Mouse (Mus musculus): ENCODE results near the gene Lrrk1. TPM values are rescaled to one million over a fixed set of nuclear protein-coding genes. Genes with fewer than 3 reads are reported as not detected.

Gene Lrrk1
- polyA plus RNA-seq, 1 experiment from 2014 or later, result 3.0 TPM

- H3K4me1 ChIP-seq (ENCODE audit: insufficient read depth), result peaks cover 34% of the 10 kb centered on the region
These were observed 154.8 kb downstream of the Lrrk1 start for GRCm38 (mm10) chr7:66233141-66233946.

GRCm38 (mm10) chr7:66231861-66232260, 156.3 kb downstream of the Lrrk1 start:
- peaks cover 40% of the 10 kb centered on the region for H3K4me1 ChIP-seq (ENCODE audit: insufficient read depth)
- ATAC-seq, result no peak
- H3K4me3 ChIP-seq (ENCODE audit: low read depth, low read length), result no peak overlapping the region
- TF ChIP-seq EP300 (IDR thresholded peaks at IDR 0.05; ENCODE audit: low read depth), result no peak
- H3K9me3 ChIP-seq (ENCODE audit: low read length), result no peaks in the 10 kb centered on the region
- 88% methylated on average over 4 of the region's 4 CpGs for WGBS (ENCODE audit: insufficient replicate concordance)
- no peak overlapping the region for H3K9ac ChIP-seq (replicated peaks)
- no peak overlapping the region for H3K4me2 ChIP-seq (ENCODE audit: low read depth, low read length)
- no peaks in the 10 kb centered on the region for H3K27me3 ChIP-seq (ENCODE audit: insufficient read depth, low read length)
- no peak overlapping the region for H3K27ac ChIP-seq (ENCODE audit: low read depth)
- H3K36me3 ChIP-seq (replicated peaks; ENCODE audit: insufficient read depth, low read length), result no peaks in the 10 kb centered on the region
- DNase-seq, result peak; percentile 12

More at GRCm38 (mm10) chr7:66233141-66233946, 154.8 kb downstream of the Lrrk1 start:
- TF ChIP-seq CTCF (IDR thresholded peaks at IDR 0.05; ENCODE audit: low read depth) (peak; percentile 13; the same call in 1 of the 2 replicates), EP300 (IDR thresholded peaks at IDR 0.05; ENCODE audit: low read depth) (peak; percentile 93)
- WGBS (ENCODE audit: insufficient replicate concordance), result 37% methylated on average over 4 of the region's 4 CpGs
- H3K9me3 ChIP-seq (ENCODE audit: low read length), result no peaks in the 10 kb centered on the region
- peak overlapping the region; percentile 42 for H3K4me2 ChIP-seq (ENCODE audit: low read depth, low read length)
- ATAC-seq (peak; percentile 94), DNase-seq (peak; percentile 52)
- H3K36me3 ChIP-seq (replicated peaks; ENCODE audit: insufficient read depth, low read length), result no peaks in the 10 kb centered on the region
- no peaks in the 10 kb centered on the region for H3K27me3 ChIP-seq (ENCODE audit: insufficient read depth, low read length)
- peak overlapping the region; percentile 58 for H3K27ac ChIP-seq (ENCODE audit: low read depth)
- H3K4me3 ChIP-seq (ENCODE audit: low read depth, low read length), result no peak overlapping the region
- 0 out of 2 replicates have a peak overlapping the region, but pooled peaks have one; percentile 23 for H3K9ac ChIP-seq (replicated peaks)

- Histone ChIP-seq H3K36me3 (replicated peaks; ENCODE audit: insufficient read depth, low read length) (no peaks in the 10 kb centered on the region), H3K9ac (replicated peaks) (no peak overlapping the region; the same call in 1 of the 2 replicates), H3K4me3 (ENCODE audit: low read depth, low read length) (no peak overlapping the region), H3K4me1 (ENCODE audit: insufficient read depth) (peaks cover 40% of the 10 kb centered on the region), H3K27me3 (ENCODE audit: insufficient read depth, low read length) (no peaks in the 10 kb centered on the region), H3K27ac (ENCODE audit: low read depth) (peak overlapping the region; percentile 65), H3K9me3 (ENCODE audit: low read length) (no peaks in the 10 kb centered on the region), H3K4me2 (ENCODE audit: low read depth, low read length) (peak overlapping the region; percentile 10; the same call in 1 of the 2 replicates)
- WGBS (ENCODE audit: insufficient replicate concordance), result 57% methylated on average over 17 of the region's 17 CpGs
- TF ChIP-seq EP300 (IDR thresholded peaks at IDR 0.05; ENCODE audit: low read depth) (no peak), CTCF (IDR thresholded peaks at IDR 0.05; ENCODE audit: low read depth) (no peak)
- no peak for ATAC-seq
- DNase-seq, result no peak
These were observed 157.3 kb downstream of the Lrrk1 start for GRCm38 (mm10) chr7:66230638-66231550.

- Histone ChIP-seq H3K4me2 (ENCODE audit: low read depth, low read length) (peak overlapping the region; percentile 10; the same call in 1 of the 2 replicates), H3K36me3 (replicated peaks; ENCODE audit: insufficient read depth, low read length) (no peaks in the 10 kb centered on the region), H3K4me1 (ENCODE audit: insufficient read depth) (peaks cover 46% of the 10 kb centered on the region), H3K27ac (ENCODE audit: low read depth) (peak overlapping the region; percentile 65), H3K4me3 (ENCODE audit: low read depth, low read length) (no peak overlapping the region), H3K27me3 (ENCODE audit: insufficient read depth, low read length) (no peaks in the 10 kb centered on the region), H3K9me3 (ENCODE audit: low read length) (no peaks in the 10 kb centered on the region), H3K9ac (replicated peaks) (no peak overlapping the region; the same call in 1 of the 2 replicates)
- no peak for TF ChIP-seq CTCF (IDR thresholded peaks at IDR 0.05; ENCODE audit: low read depth)
- TF ChIP-seq EP300 (IDR thresholded peaks at IDR 0.05; ENCODE audit: low read depth), result no peak
- DNase-seq (peak; percentile 18), ATAC-seq (no peak)
- 28% methylated on average over 4 of the region's 4 CpGs for WGBS (ENCODE audit: insufficient replicate concordance)
These were observed 157.9 kb downstream of the Lrrk1 start for GRCm38 (mm10) chr7:66230246-66230637.

GRCm38 (mm10) chr7:66229433-66229832, 158.7 kb downstream of the Lrrk1 start:
- Histone ChIP-seq H3K36me3 (replicated peaks; ENCODE audit: insufficient read depth, low read length) (no peaks in the 10 kb centered on the region), H3K27ac (ENCODE audit: low read depth) (no peak overlapping the region), H3K4me1 (ENCODE audit: insufficient read depth) (peaks cover 44% of the 10 kb centered on the region), H3K4me2 (ENCODE audit: low read depth, low read length) (no peak overlapping the region), H3K27me3 (ENCODE audit: insufficient read depth, low read length) (no peaks in the 10 kb centered on the region), H3K9ac (replicated peaks) (no peak overlapping the region), H3K4me3 (ENCODE audit: low read depth, low read length) (no peak overlapping the region), H3K9me3 (ENCODE audit: low read length) (no peaks in the 10 kb centered on the region)
- TF ChIP-seq EP300 (IDR thresholded peaks at IDR 0.05; ENCODE audit: low read depth), result no peak
- TF ChIP-seq CTCF (IDR thresholded peaks at IDR 0.05; ENCODE audit: low read depth), result no peak
- ATAC-seq (no peak), DNase-seq (no peak)
- 84% methylated on average over 7 of the region's 7 CpGs for WGBS (ENCODE audit: insufficient replicate concordance)

GRCm38 (mm10) chr7:66228610-66228920, 159.6 kb downstream of the Lrrk1 start:
- no peaks in the 10 kb centered on the region for H3K9me3 ChIP-seq (ENCODE audit: low read length)
- no peak for TF ChIP-seq CTCF (IDR thresholded peaks at IDR 0.05; ENCODE audit: low read depth)
- no peak for TF ChIP-seq EP300 (IDR thresholded peaks at IDR 0.05; ENCODE audit: low read depth)

More at GRCm38 (mm10) chr7:66228610-66228920, 159.6 kb downstream of the Lrrk1 start:
- no peak overlapping the region for H3K4me3 ChIP-seq (ENCODE audit: low read depth, low read length)
- DNase-seq (no peak), ATAC-seq (no peak)
- H3K4me2 ChIP-seq (ENCODE audit: low read depth, low read length), result no peak overlapping the region
- H3K27ac ChIP-seq (ENCODE audit: low read depth), result no peak overlapping the region
- H3K9ac ChIP-seq (replicated peaks), result no peak overlapping the region
- H3K4me1 ChIP-seq (ENCODE audit: insufficient read depth), result peaks cover 36% of the 10 kb centered on the region
- 57% methylated on average over 2 of the region's 2 CpGs for WGBS (ENCODE audit: insufficient replicate concordance)
- H3K36me3 ChIP-seq (replicated peaks; ENCODE audit: insufficient read depth, low read length), result no peaks in the 10 kb centered on the region
- no peaks in the 10 kb centered on the region for H3K27me3 ChIP-seq (ENCODE audit: insufficient read depth, low read length)

Measured in liver, postnatal 0 days (tissue).